Comparison of ENCODE assay signal across 17 mouse cellular contexts in genomic region chr17:86214741-86215140, GRCm38 (mm10). TPM values are rescaled to one million over a fixed set of nuclear protein-coding genes. Genes with fewer than 3 reads are reported as not detected.
DNase-seq lines count a peak whose midpoint lies in the region; ATAC-seq lines count a peak whose summit lies in the region.
"Had no signal": no experiment of that assay in that cellular context is flagged by ENCODE, and none has a peak within 500 bp of the region (broad histone marks: within the 10 kb centered on the region; RNA-seq: fewer than 3 reads in every experiment).

No protein-coding gene starts in this region.

- H3K27ac ChIP-seq in neural tube, embryonic 13.5 days (replicated peaks) = peak overlapping the region; percentile 29; the same call in 1 of the 2 replicates
- peak overlapping the region; percentile 59 for H3K27ac ChIP-seq in stomach, embryonic 15.5 days
- H3K27ac ChIP-seq: gastrocnemius, adult 2 months; limb, embryonic 10.5 days; liver, embryonic 13.5 days had no signal

- DNase-seq in frontal cortex, adult 2 months (ENCODE audit: extremely low spot score in 1 of 2, low spot score in 1 of 2) = peak; percentile 57 to 68
- DNase-seq in frontal cortex, postnatal 10 days (ENCODE audit: low spot score in 2 of 2) = no peak
- DNase-seq in neural tube, embryonic 10.5 days (ENCODE audit: extremely low spot score, low spot score) = no peak
- peak; percentile 67 to 72 for DNase-seq in frontal cortex, postnatal 36 days (ENCODE audit: low spot score in 2 of 2)
- no peak for DNase-seq in embryo, embryonic 10 days (ENCODE audit: low spot score)
- DNase-seq: adrenal gland, postnatal 36 days; gastrocnemius, adult 2 months; heart, postnatal 10 days; kidney, postnatal 14 days; liver, embryonic 13.5 days; lung, postnatal 10 days; thymus, adult 18-20 months had no signal

- H3K9ac ChIP-seq in neural tube, embryonic 13.5 days = no peak overlapping the region
- H3K9ac ChIP-seq in stomach, embryonic 15.5 days = no peak overlapping the region
- H3K9ac ChIP-seq: liver, embryonic 13.5 days had no signal

- H3K36me3 ChIP-seq in neural tube, embryonic 13.5 days = no peaks in the 10 kb centered on the region
- H3K36me3 ChIP-seq in stomach, embryonic 15.5 days = no peaks in the 10 kb centered on the region
- H3K36me3 ChIP-seq: limb, embryonic 10.5 days; liver, embryonic 13.5 days had no signal

- H3K4me1 ChIP-seq in neural tube, embryonic 13.5 days (replicated peaks) = peaks cover 3% of the 10 kb centered on the region; the same call in 1 of the 2 replicates
- no peaks in the 10 kb centered on the region for H3K4me1 ChIP-seq in stomach, embryonic 15.5 days

- H3K4me2 ChIP-seq in neural tube, embryonic 13.5 days = no peak overlapping the region
- H3K4me2 ChIP-seq in stomach, embryonic 15.5 days = no peak overlapping the region
- H3K4me2 ChIP-seq: liver, embryonic 13.5 days had no signal

- H3K27me3 ChIP-seq in neural tube, embryonic 13.5 days = no peaks in the 10 kb centered on the region
- H3K27me3 ChIP-seq in stomach, embryonic 15.5 days (replicated peaks) = no peaks in the 10 kb centered on the region
- H3K27me3 ChIP-seq: liver, embryonic 13.5 days had no signal

- no peaks in the 10 kb centered on the region for H3K9me3 ChIP-seq in neural tube, embryonic 13.5 days
- no peaks in the 10 kb centered on the region for H3K9me3 ChIP-seq in stomach, embryonic 15.5 days
- H3K9me3 ChIP-seq: limb, embryonic 10.5 days; liver, embryonic 13.5 days had no signal

- no peak for ATAC-seq in neural tube, embryonic 13.5 days (ENCODE audit: low read depth)
- no peak for ATAC-seq in stomach, embryonic 15.5 days (ENCODE audit: insufficient read depth, low FRiP score, low read depth)
- ATAC-seq in erythroblast, adult 5-6 weeks (replicated peaks; ENCODE audit: low FRiP score, poor library complexity, severe bottlenecking) = no peak
- ATAC-seq: intestine, embryonic 16.5 days had no signal

- WGBS in neural tube, embryonic 13.5 days = 84% methylated on average over 14 of the region's 14 CpGs
- WGBS in stomach, embryonic 15.5 days = 68% methylated on average over 14 of the region's 14 CpGs

- no peak overlapping the region for H3K4me3 ChIP-seq in neural tube, embryonic 13.5 days
- H3K4me3 ChIP-seq in stomach, embryonic 15.5 days (replicated peaks) = no peak overlapping the region
- H3K4me3 ChIP-seq: gastrocnemius, adult 2 months; limb, embryonic 10.5 days; liver, embryonic 13.5 days had no signal

RNA-seq across cellular contexts. Expression of gene Prkce, which starts 47.2 kb away (rescaled TPM):
- polyA plus RNA-seq in frontal cortex, adult 2 months (2012; rRNA removed) = 83.3 and 96.6 TPM in 2 replicates
- 24.9 and 27.7 TPM in 2 replicates for polyA plus RNA-seq in neural tube, embryonic 13.5 days (2015; fragmentation: Nextera tagmentation; extraction: Ambion mirVana)
- 6.3 and 6.5 TPM in 2 replicates for polyA plus RNA-seq in stomach, embryonic 15.5 days (2015; fragmentation: Nextera tagmentation; extraction: Ambion mirVana)
- 1.9 and 2.7 TPM in 2 replicates for total RNA-seq in erythroblast, adult 5-6 weeks (2015; ENCODE audit: low replicate concordance)
- total RNA-seq in erythroblast, adult 5-6 weeks (2017; ENCODE audit: low replicate concordance) = 0.34 and 1.3 TPM in 2 replicates

Comparison
In these comparisons a context has a peak if more than half of its experiments do, and no peak if none do; other contexts are left out.
1. DNase-seq: peak in frontal cortex, adult 2 months (2 of 2) and frontal cortex, postnatal 36 days (2 of 2); none in frontal cortex, postnatal 10 days (0 of 2), neural tube, embryonic 10.5 days (single experiment) and embryo, embryonic 10 days (single experiment).